In genomic region chr9:70238391-70238790, GRCm38 (mm10) we compare ENCODE assay signal across 24 mouse cellular contexts.
"Had no signal": no experiment of that assay in that cellular context is flagged by ENCODE, and none has a peak within 500 bp of the region (broad histone marks: within the 10 kb centered on the region; RNA-seq: fewer than 3 reads in every experiment).

No protein-coding gene starts in this region.

- H3K9ac ChIP-seq: limb, embryonic 13.5 days; liver, embryonic 14.5 days; liver, postnatal 0 days; midbrain, embryonic 12.5 days; midbrain, embryonic 15.5 days; neural tube, embryonic 12.5 days; neural tube, embryonic 15.5 days had no signal

- H3K36me3 ChIP-seq: limb, embryonic 10.5 days; limb, embryonic 13.5 days; midbrain, embryonic 12.5 days; midbrain, embryonic 15.5 days; neural tube, embryonic 12.5 days; neural tube, embryonic 15.5 days had no signal

- ATAC-seq: hindbrain, postnatal 0 days; inflammation-experienced regulatory T-cells, adult 6 months; intestine, embryonic 16.5 days; liver, postnatal 0 days; midbrain, embryonic 15.5 days had no signal

- H3K27ac ChIP-seq: hindbrain, postnatal 0 days; layer of hippocampus, adult 2 months; limb, embryonic 10.5 days; limb, embryonic 13.5 days; liver, embryonic 14.5 days; macrophage; midbrain, embryonic 12.5 days; midbrain, embryonic 15.5 days; neural tube, embryonic 12.5 days; neural tube, embryonic 15.5 days had no signal

- H3K9me3 ChIP-seq: limb, embryonic 10.5 days; limb, embryonic 13.5 days; midbrain, embryonic 12.5 days; midbrain, embryonic 15.5 days; neural tube, embryonic 12.5 days; neural tube, embryonic 15.5 days had no signal

- H3K27me3 ChIP-seq: limb, embryonic 13.5 days; midbrain, embryonic 12.5 days; midbrain, embryonic 15.5 days; neural tube, embryonic 12.5 days; neural tube, embryonic 15.5 days had no signal

- H3K4me3 ChIP-seq: layer of hippocampus, adult 2 months; limb, embryonic 10.5 days; limb, embryonic 13.5 days; midbrain, embryonic 12.5 days; midbrain, embryonic 15.5 days; neural tube, embryonic 12.5 days; neural tube, embryonic 15.5 days had no signal

- H3K4me2 ChIP-seq: limb, embryonic 13.5 days; midbrain, embryonic 12.5 days; midbrain, embryonic 15.5 days; neural tube, embryonic 12.5 days; neural tube, embryonic 15.5 days had no signal

- DNase-seq: kidney, adult 18-20 months; kidney, adult 9 months; kidney, postnatal 14 days; kidney, postnatal 4 days; layer of hippocampus, adult 9-11 months; liver; liver, postnatal 0 days; right cerebral cortex, adult 18-20 months; right cerebral cortex, postnatal 14 days; right cerebral cortex, postnatal 4 days; thymus, adult 2 months; thymus, postnatal 25 days had no signal

- H3K4me1 ChIP-seq: midbrain, embryonic 12.5 days; midbrain, embryonic 15.5 days; neural tube, embryonic 12.5 days had no signal
